Mouse (Mus musculus) forebrain, embryonic 15.5 days (tissue): ENCODE results near the gene Nsmf. TPM values are rescaled to one million over a fixed set of nuclear protein-coding genes. Genes with fewer than 3 reads are reported as not detected.

ENCODE experiments used
- ATAC-seq: fragments of 200-750 bp; cut with Nextera tagmentation; replicated peaks from 2 replicates; pipeline ENCODE4 v1.8.0; 2017; ENCODE audit warnings: mild to moderate bottlenecking, moderate TSS enrichment, moderate library complexity
- H3K27ac ChIP-seq: fragments of 300-500 bp; sonication (generic); replicated peaks from 2 replicates; pipeline ENCODE4 v1.5.1; 2015; ENCODE audit warnings: mild to moderate bottlenecking, inconsistent platforms
- H3K27me3 ChIP-seq: fragments of 300-500 bp; sonication (generic); 2 replicates; pipeline ENCODE4 v1.6.1; 2015; ENCODE audit warnings: inconsistent platforms
- H3K36me3 ChIP-seq: fragments of 300-500 bp; sonication (generic); 2 replicates; pipeline ENCODE4 v1.6.1; 2015; ENCODE audit warnings: mild to moderate bottlenecking, inconsistent platforms
- H3K4me1 ChIP-seq: fragments of 300-500 bp; sonication (generic); 2 replicates; pipeline ENCODE4 v1.6.1; 2015; ENCODE audit warnings: inconsistent platforms
- H3K4me2 ChIP-seq: fragments of 300-500 bp; sonication (generic); replicated peaks from 2 replicates; pipeline ENCODE4 v1.6.1; 2015; ENCODE audit warnings: mild to moderate bottlenecking, inconsistent platforms
- H3K4me3 ChIP-seq: fragments of 300-500 bp; sonication (generic); 2 replicates; pipeline ENCODE4 v1.5.1; 2015; ENCODE audit warnings: mild to moderate bottlenecking, inconsistent platforms
- H3K9ac ChIP-seq: fragments of 300-500 bp; sonication (generic); replicated peaks from 2 replicates; pipeline ENCODE4 v1.6.1; 2015; ENCODE audit warnings: mild to moderate bottlenecking, inconsistent platforms
- H3K9me3 ChIP-seq: fragments of 300-500 bp; sonication (generic); 2 replicates; pipeline ENCODE4 v1.6.1; 2016; ENCODE audit warnings: inconsistent platforms
- WGBS: fragments of 180-500 bp; shearing (Covaris S2); methylation state at CpG from one replicate; pipeline ENCODE4 v1.1.7; 2015; ENCODE audit warnings: mixed read lengths; 5-methylcytosine and 5-hydroxymethylcytosine counted together
- polyA plus RNA-seq: library from polyadenylated mRNA; unstranded; fragments of >200 nt; fragmentation: Nextera tagmentation; extraction: Ambion mirVana; gene quantifications from 2 replicates; pipeline ENCODE4 v1.2.1, GENCODE M21; 2015

Nsmf gene
- polyA plus RNA-seq, 1 experiment from 2014 or later, result 209 TPM

GRCm38 (mm10) chr2:25058926-25059325 is 4.8 kb downstream of the Nsmf start:
- no peak for ATAC-seq
- Histone ChIP-seq H3K36me3 (peaks cover 56% of the 10 kb centered on the region), H3K4me3 (no peak overlapping the region), H3K4me1 (peaks cover 25% of the 10 kb centered on the region), H3K4me2 (no peak overlapping the region), H3K27ac (no peak overlapping the region), H3K9ac (no peak overlapping the region), H3K27me3 (no peaks in the 10 kb centered on the region), H3K9me3 (no peaks in the 10 kb centered on the region)
- WGBS, result 83% methylated on average over 7 of the region's 7 CpGs

GRCm38 (mm10) chr2:25063523-25063922 is 9.4 kb downstream of the Nsmf start:
- Histone ChIP-seq H3K9ac (no peak overlapping the region), H3K9me3 (no peaks in the 10 kb centered on the region), H3K4me1 (0 out of 2 replicates have a peak, but pooled peaks cover 3% of the 10 kb centered on the region), H3K36me3 (peaks cover 35% of the 10 kb centered on the region), H3K27me3 (no peaks in the 10 kb centered on the region), H3K27ac (no peak overlapping the region), H3K4me2 (no peak overlapping the region), H3K4me3 (no peak overlapping the region)
- no peak for ATAC-seq
- WGBS, result 90% methylated on average over 5 of the region's 5 CpGs

- 91% methylated on average over 1 of the region's 1 CpGs for WGBS
- no peaks in the 10 kb centered on the region for H3K9me3 ChIP-seq
- peaks cover 31% of the 10 kb centered on the region for H3K36me3 ChIP-seq
- H3K27ac ChIP-seq, result no peak overlapping the region
- no peak overlapping the region for H3K4me2 ChIP-seq
- H3K27me3 ChIP-seq, result no peaks in the 10 kb centered on the region
- H3K4me3 ChIP-seq, result no peak overlapping the region
- ATAC-seq, result no peak
- no peaks in the 10 kb centered on the region for H3K4me1 ChIP-seq
- no peak overlapping the region for H3K9ac ChIP-seq
These were observed 10.1 kb downstream of the Nsmf start for GRCm38 (mm10) chr2:25064285-25064684.

GRCm38 (mm10) chr2:25065537-25065936 is 11.4 kb downstream of the Nsmf start:
- Histone ChIP-seq H3K4me1 (no peaks in the 10 kb centered on the region), H3K36me3 (peaks cover 21% of the 10 kb centered on the region), H3K4me2 (no peak overlapping the region), H3K27me3 (no peaks in the 10 kb centered on the region), H3K9me3 (no peaks in the 10 kb centered on the region), H3K9ac (no peak overlapping the region), H3K4me3 (no peak overlapping the region), H3K27ac (no peak overlapping the region)
- ATAC-seq, result no peak

DNA sequence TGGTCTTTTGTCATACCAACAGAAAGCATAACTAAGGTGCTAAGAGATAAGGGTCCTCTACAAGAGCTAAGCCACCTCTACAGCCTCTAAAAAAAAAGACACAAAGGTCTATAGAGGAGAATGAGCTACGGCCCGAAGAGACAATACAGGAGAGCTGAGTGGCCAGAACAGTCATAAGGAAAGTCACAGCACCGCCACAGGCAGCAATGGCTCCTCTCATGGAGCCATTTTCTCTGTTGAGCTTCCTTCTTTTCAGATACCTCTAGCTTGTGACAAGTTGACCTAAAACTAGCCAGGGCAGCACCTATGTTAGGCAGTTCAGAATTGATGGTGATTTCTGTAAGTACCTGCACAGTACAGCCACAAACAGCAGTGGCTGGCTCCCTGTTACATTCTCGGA is 12.4 kb downstream of the Nsmf start:
- WGBS, result 75% methylated on average over 4 of the region's 4 CpGs

DNA sequence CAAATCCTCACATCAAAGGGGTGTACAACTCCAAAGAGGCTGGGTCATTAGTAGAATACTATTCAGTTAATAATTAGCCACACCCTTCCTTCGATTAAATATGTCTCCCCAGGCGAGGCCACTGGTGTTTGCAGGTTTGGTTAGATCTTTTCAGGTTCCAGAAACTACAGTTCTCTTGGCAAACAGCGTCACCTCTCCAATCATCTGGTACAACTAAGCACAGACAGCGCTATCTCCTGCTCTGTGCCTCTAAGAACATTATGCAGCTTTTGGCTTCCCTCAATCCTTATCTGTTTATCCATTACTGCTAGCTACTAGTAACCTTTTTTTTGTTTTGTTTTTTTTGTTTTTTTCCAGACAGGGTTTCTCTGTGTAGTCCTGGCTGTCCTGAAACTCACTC is 15.4 kb downstream of the Nsmf start:
- H3K4me2 ChIP-seq, result no peak overlapping the region
- no peak overlapping the region for H3K9ac ChIP-seq
- H3K27me3 ChIP-seq, result no peaks in the 10 kb centered on the region
- ATAC-seq, result no peak
- no peak overlapping the region for H3K27ac ChIP-seq
- no peaks in the 10 kb centered on the region for H3K9me3 ChIP-seq
- H3K36me3 ChIP-seq, result no peaks in the 10 kb centered on the region
- WGBS, result 62% methylated on average over 4 of the region's 4 CpGs
- no peak overlapping the region for H3K4me3 ChIP-seq
- H3K4me1 ChIP-seq, result no peaks in the 10 kb centered on the region

More for the DNA sequence above, 12.4 kb downstream of the Nsmf start:
- no peaks in the 10 kb centered on the region for H3K27me3 ChIP-seq
- H3K27ac ChIP-seq, result no peak overlapping the region
- no peaks in the 10 kb centered on the region for H3K9me3 ChIP-seq
- peaks cover 15% of the 10 kb centered on the region for H3K36me3 ChIP-seq
- H3K4me3 ChIP-seq, result no peak overlapping the region
- ATAC-seq, result no peak
- no peaks in the 10 kb centered on the region for H3K4me1 ChIP-seq
- H3K9ac ChIP-seq, result no peak overlapping the region
- H3K4me2 ChIP-seq, result no peak overlapping the region

- Histone ChIP-seq H3K4me3 (no peak overlapping the region), H3K9me3 (no peaks in the 10 kb centered on the region), H3K36me3 (no peaks in the 10 kb centered on the region), H3K4me2 (no peak overlapping the region), H3K27me3 (no peaks in the 10 kb centered on the region), H3K27ac (no peak overlapping the region), H3K9ac (no peak overlapping the region), H3K4me1 (no peaks in the 10 kb centered on the region)
- 87% methylated on average over 4 of the region's 4 CpGs for WGBS
- ATAC-seq, result no peak
These were observed 18.2 kb downstream of the Nsmf start for GRCm38 (mm10) chr2:25072398-25072797.

DNA sequence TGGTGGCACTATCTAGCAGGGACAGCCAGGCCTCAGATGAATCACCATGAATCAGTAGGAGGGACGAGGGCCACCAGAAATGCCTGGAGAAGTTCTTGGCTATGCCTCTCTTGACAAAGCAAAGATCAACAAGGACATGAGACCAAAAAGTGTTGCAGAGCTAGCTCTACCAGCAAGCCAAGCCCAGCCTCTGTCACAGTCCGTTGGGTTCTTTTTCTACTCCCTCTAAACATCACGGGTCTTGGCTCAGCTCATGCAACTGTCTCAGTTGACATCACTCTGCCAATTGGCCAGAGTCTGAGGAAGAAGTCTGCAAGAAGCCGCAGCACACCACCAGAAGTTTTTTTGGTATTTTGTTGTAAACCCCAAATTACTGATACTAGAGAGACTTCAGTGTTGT is 21.4 kb downstream of the Nsmf start:
- no peak overlapping the region for H3K4me2 ChIP-seq
- no peaks in the 10 kb centered on the region for H3K36me3 ChIP-seq
- H3K27me3 ChIP-seq, result no peaks in the 10 kb centered on the region
- no peaks in the 10 kb centered on the region for H3K4me1 ChIP-seq
- H3K4me3 ChIP-seq, result no peak overlapping the region
- WGBS, result 72% methylated on average over 4 of the region's 4 CpGs
- ATAC-seq, result no peak
- no peaks in the 10 kb centered on the region for H3K9me3 ChIP-seq
- H3K27ac ChIP-seq, result no peak overlapping the region
- H3K9ac ChIP-seq, result no peak overlapping the region

GRCm38 (mm10) chr2:25078967-25079366 is 24.8 kb downstream of the Nsmf start:
- no peak overlapping the region for H3K27ac ChIP-seq
- no peak overlapping the region for H3K9ac ChIP-seq
- H3K4me3 ChIP-seq, result no peak overlapping the region
- ATAC-seq, result no peak
- H3K4me2 ChIP-seq, result no peak overlapping the region
- H3K4me1 ChIP-seq, result no peaks in the 10 kb centered on the region
- H3K9me3 ChIP-seq, result no peaks in the 10 kb centered on the region
- H3K27me3 ChIP-seq, result no peaks in the 10 kb centered on the region
- WGBS, result 75% methylated on average over 1 of the region's 1 CpGs
- no peaks in the 10 kb centered on the region for H3K36me3 ChIP-seq

GRCm38 (mm10) chr2:25080076-25080475 is 25.9 kb downstream of the Nsmf start, which contains the start of gene Entpd8:
TSS of gene Entpd8 (plus strand) at chr2:25080304.
- no peak within 1 kb of the TSS for H3K27ac ChIP-seq
- no peaks in the 10 kb centered on the region for H3K27me3 ChIP-seq
- no peaks in the 10 kb centered on the region for H3K36me3 ChIP-seq
- no peaks in the 10 kb centered on the region for H3K4me1 ChIP-seq
- 77% methylated on average over 5 of the region's 5 CpGs for WGBS
- no peak within 1 kb of the TSS for H3K4me3 ChIP-seq
- no peaks in the 10 kb centered on the region for H3K9me3 ChIP-seq
- no peak within 1 kb of the TSS for H3K9ac ChIP-seq
- no peak for ATAC-seq
- H3K4me2 ChIP-seq, result no peak within 1 kb of the TSS

DNA sequence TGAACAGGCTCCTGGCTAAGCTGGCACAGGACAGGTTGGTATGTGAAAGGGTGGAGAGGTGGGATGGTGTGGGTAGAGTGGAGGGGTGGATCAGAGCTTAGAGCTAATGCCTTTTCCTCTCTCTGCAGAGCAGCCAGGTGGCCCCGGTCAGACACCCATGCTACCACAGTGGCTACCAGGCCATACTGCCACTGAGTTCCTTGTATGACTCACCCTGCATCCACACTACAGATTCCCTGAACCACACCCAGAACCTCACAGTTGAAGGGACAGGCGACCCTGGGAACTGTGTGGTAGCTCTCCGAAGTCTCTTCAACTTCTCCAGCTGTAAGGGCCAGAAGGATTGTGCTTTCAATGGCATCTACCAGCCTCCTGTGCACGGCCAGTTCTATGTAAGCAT is 29.5 kb downstream of the Nsmf start:
- WGBS, result 83% methylated on average over 4 of the region's 4 CpGs
- Histone ChIP-seq H3K4me1 (no peaks in the 10 kb centered on the region), H3K9me3 (no peaks in the 10 kb centered on the region), H3K36me3 (no peaks in the 10 kb centered on the region), H3K4me3 (no peak overlapping the region), H3K27me3 (no peaks in the 10 kb centered on the region), H3K4me2 (no peak overlapping the region), H3K27ac (no peak overlapping the region), H3K9ac (no peak overlapping the region)
- no peak for ATAC-seq

DNA sequence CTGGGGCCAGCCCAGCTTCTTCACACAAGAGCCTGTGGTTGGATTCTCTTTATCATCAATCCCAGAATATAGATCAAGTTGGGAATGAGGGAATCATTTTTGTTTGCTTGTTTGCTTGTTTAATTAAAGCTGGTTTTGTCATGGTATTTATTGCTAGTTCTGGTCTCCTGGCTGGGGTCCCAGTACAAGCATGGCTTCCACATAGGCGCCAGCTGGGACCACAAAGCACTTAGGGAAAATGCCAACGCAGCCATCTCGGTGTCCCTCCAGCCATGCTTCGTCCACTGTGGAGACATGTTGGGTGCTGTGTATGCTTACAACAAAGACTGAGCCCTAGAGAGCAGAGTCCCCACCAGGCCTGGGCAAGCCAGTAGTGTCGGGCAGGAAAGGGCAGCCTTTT is 31.4 kb downstream of the Nsmf start:
- WGBS, result 77% methylated on average over 5 of the region's 5 CpGs
- no peak overlapping the region for H3K4me2 ChIP-seq
- H3K4me1 ChIP-seq, result no peaks in the 10 kb centered on the region
- no peak overlapping the region for H3K4me3 ChIP-seq
- H3K9me3 ChIP-seq, result no peaks in the 10 kb centered on the region
- no peaks in the 10 kb centered on the region for H3K27me3 ChIP-seq
- H3K36me3 ChIP-seq, result no peaks in the 10 kb centered on the region
- no peak overlapping the region for H3K9ac ChIP-seq
- H3K27ac ChIP-seq, result no peak overlapping the region
- no peak for ATAC-seq

- no peak overlapping the region for H3K27ac ChIP-seq
- no peak overlapping the region for H3K4me2 ChIP-seq
- no peak for ATAC-seq
- H3K9ac ChIP-seq, result no peak overlapping the region
- WGBS, result 100% methylated on average over 2 of the region's 2 CpGs
- no peaks in the 10 kb centered on the region for H3K9me3 ChIP-seq
- H3K27me3 ChIP-seq, result no peaks in the 10 kb centered on the region
- H3K36me3 ChIP-seq, result no peaks in the 10 kb centered on the region
- H3K4me1 ChIP-seq, result no peaks in the 10 kb centered on the region
- no peak overlapping the region for H3K4me3 ChIP-seq
These were observed 33.7 kb downstream of the Nsmf start for GRCm38 (mm10) chr2:25087842-25088241.
